Mouse (Mus musculus) mesoderm, embryonic 11.5 days (tissue): Measurements from ENCODE around the gene Nepro.

Experiments used
- DNase-seq: peaks from one replicate; pipeline ENCODE4 v3.0.0-alpha.2; 2012; ENCODE audit warnings: low read depth, low spot score

The Nepro gene

GRCm38 (mm10) chr16:44724083-44724787 is at the start of gene Nepro:
Gene Nepro, plus strand, starts transcription at chr16:44724301.
- DNase-seq: peak; percentile 91

GRCm38 (mm10) chr16:44676357-44676756 is 47.7 kb upstream of the Nepro start:
- no peak for DNase-seq

GRCm38 (mm10) chr16:44679082-44679481 is 45.0 kb upstream of the Nepro start:
- peak; percentile 79 for DNase-seq

- DNase-seq: peak; percentile 89
Measured at GRCm38 (mm10) chr16:44679503-44679971, 44.6 kb upstream of the Nepro start.

- DNase-seq: no peak
Measured at GRCm38 (mm10) chr16:44680756-44681498, 43.2 kb upstream of the Nepro start.

- DNase-seq: no peak
Measured at GRCm38 (mm10) chr16:44684646-44685045, 39.5 kb upstream of the Nepro start.

GRCm38 (mm10) chr16:44685401-44685800 is 38.7 kb upstream of the Nepro start:
- no peak for DNase-seq

GRCm38 (mm10) chr16:44686991-44687718 is 36.9 kb upstream of the Nepro start:
- DNase-seq: peak; percentile 80

- peak; percentile 51 for DNase-seq
Measured at GRCm38 (mm10) chr16:44687719-44688420, 36.2 kb upstream of the Nepro start.

- DNase-seq: peak; percentile 51
Measured at GRCm38 (mm10) chr16:44688507-44688906, 35.6 kb upstream of the Nepro start.

GRCm38 (mm10) chr16:44690501-44690900 is 33.6 kb upstream of the Nepro start:
- no peak for DNase-seq

GRCm38 (mm10) chr16:44691066-44691465 is 33.0 kb upstream of the Nepro start:
- no peak for DNase-seq

GRCm38 (mm10) chr16:44691561-44692141 is 32.5 kb upstream of the Nepro start:
- peak; percentile 38 for DNase-seq

GRCm38 (mm10) chr16:44692541-44692940 is 31.6 kb upstream of the Nepro start:
- DNase-seq: no peak

- no peak for DNase-seq
Measured at GRCm38 (mm10) chr16:44693695-44694094, 30.4 kb upstream of the Nepro start.

- peak; percentile 23 for DNase-seq
Measured at GRCm38 (mm10) chr16:44695214-44695858, 28.8 kb upstream of the Nepro start.

GRCm38 (mm10) chr16:44695859-44696620 is 28.1 kb upstream of the Nepro start:
- DNase-seq: peak; percentile 30

GRCm38 (mm10) chr16:44697473-44698205 is 26.5 kb upstream of the Nepro start:
- DNase-seq: no peak

- DNase-seq: no peak
Measured at GRCm38 (mm10) chr16:44701155-44701554, 22.9 kb upstream of the Nepro start.
